22 mouse cellular contexts compared by ENCODE assay signal in genomic region chr4:56264626-56265025, GRCm38 (mm10).
DNase-seq lines count a peak whose midpoint lies in the region; ATAC-seq lines count a peak whose summit lies in the region.
"Had no signal": no experiment of that assay in that cellular context is flagged by ENCODE, and none has a peak within 500 bp of the region (broad histone marks: within the 10 kb centered on the region; RNA-seq: fewer than 3 reads in every experiment).

No protein-coding gene starts in this region.

- no peak overlapping the region for H3K4me3 ChIP-seq in heart, embryonic 16.5 days (ENCODE audit: low read length)
- no peak overlapping the region for H3K4me3 ChIP-seq in heart, embryonic 11.5 days (ENCODE audit: low read depth, low read length)
- H3K4me3 ChIP-seq in limb, embryonic 13.5 days = no peak overlapping the region
- H3K4me3 ChIP-seq in limb, embryonic 10.5 days = no peak overlapping the region
- H3K4me3 ChIP-seq: embryonic facial prominence, embryonic 12.5 days; heart, embryonic 10.5 days; kidney, embryonic 15.5 days; liver, embryonic 13.5 days; neural tube, embryonic 13.5 days had no signal

- no peaks in the 10 kb centered on the region for H3K36me3 ChIP-seq in heart, embryonic 16.5 days (ENCODE audit: control insufficient read depth, insufficient read depth)
- no peaks in the 10 kb centered on the region for H3K36me3 ChIP-seq in heart, embryonic 11.5 days (ENCODE audit: control insufficient read depth, insufficient read depth, low read length)
- H3K36me3 ChIP-seq in limb, embryonic 13.5 days = no peaks in the 10 kb centered on the region
- H3K36me3 ChIP-seq in limb, embryonic 10.5 days = no peaks in the 10 kb centered on the region
- H3K36me3 ChIP-seq: embryonic facial prominence, embryonic 12.5 days; heart, embryonic 10.5 days; kidney, embryonic 15.5 days; liver, embryonic 13.5 days; neural tube, embryonic 13.5 days had no signal

- 56% methylated on average over 4 of the region's 4 CpGs for WGBS in heart, embryonic 16.5 days
- 76% methylated on average over 4 of the region's 4 CpGs for WGBS in heart, embryonic 11.5 days (ENCODE audit: insufficient replicate concordance)
- WGBS in limb, embryonic 13.5 days = 54% methylated on average over 4 of the region's 4 CpGs
- 90% methylated on average over 4 of the region's 4 CpGs for WGBS in limb, embryonic 10.5 days

- no peak overlapping the region for H3K9ac ChIP-seq in heart, embryonic 16.5 days (ENCODE audit: low read length)
- H3K9ac ChIP-seq in heart, embryonic 11.5 days (ENCODE audit: low read depth, low read length) = no peak overlapping the region
- no peak overlapping the region for H3K9ac ChIP-seq in limb, embryonic 13.5 days
- H3K9ac ChIP-seq: embryonic facial prominence, embryonic 12.5 days; hindbrain, embryonic 14.5 days; kidney, embryonic 15.5 days; liver, embryonic 13.5 days; neural tube, embryonic 13.5 days had no signal

- no peak overlapping the region for H3K4me2 ChIP-seq in heart, embryonic 16.5 days (ENCODE audit: low read depth, low read length)
- H3K4me2 ChIP-seq in heart, embryonic 11.5 days = no peak overlapping the region
- no peak overlapping the region for H3K4me2 ChIP-seq in limb, embryonic 13.5 days (replicated peaks)
- H3K4me2 ChIP-seq: embryonic facial prominence, embryonic 12.5 days; hindbrain, embryonic 14.5 days; kidney, embryonic 15.5 days; liver, embryonic 13.5 days; neural tube, embryonic 13.5 days had no signal

- peak overlapping the region; percentile 79 for H3K27ac ChIP-seq in heart, embryonic 16.5 days (ENCODE audit: low read length)
- H3K27ac ChIP-seq in heart, embryonic 11.5 days (ENCODE audit: low read depth, low read length) = no peak overlapping the region
- peak overlapping the region; percentile 12; the same call in 1 of the 2 replicates for H3K27ac ChIP-seq in limb, embryonic 13.5 days
- no peak overlapping the region for H3K27ac ChIP-seq in limb, embryonic 10.5 days
- H3K27ac ChIP-seq: embryonic facial prominence, embryonic 12.5 days; heart, embryonic 10.5 days; hindbrain, embryonic 14.5 days; kidney, embryonic 15.5 days; liver, embryonic 13.5 days; neural tube, embryonic 13.5 days had no signal

- no peaks in the 10 kb centered on the region for H3K27me3 ChIP-seq in heart, embryonic 16.5 days (ENCODE audit: control insufficient read depth, insufficient read depth, low read length)
- H3K27me3 ChIP-seq in heart, embryonic 11.5 days (ENCODE audit: control insufficient read depth, insufficient read depth, low read length) = no peaks in the 10 kb centered on the region
- H3K27me3 ChIP-seq in limb, embryonic 13.5 days = no peaks in the 10 kb centered on the region
- H3K27me3 ChIP-seq in limb, embryonic 10.5 days (ENCODE audit: low read depth, poor library complexity, severe bottlenecking) = no peaks in the 10 kb centered on the region
- H3K27me3 ChIP-seq: embryonic facial prominence, embryonic 12.5 days; kidney, embryonic 15.5 days; liver, embryonic 13.5 days; neural tube, embryonic 13.5 days had no signal

- H3K4me1 ChIP-seq in heart, embryonic 16.5 days (ENCODE audit: control insufficient read depth, insufficient read depth, low read length) = peaks cover 10% of the 10 kb centered on the region
- no peaks in the 10 kb centered on the region for H3K4me1 ChIP-seq in heart, embryonic 11.5 days (ENCODE audit: control insufficient read depth, insufficient read depth, low read length)
- peaks cover 22% of the 10 kb centered on the region for H3K4me1 ChIP-seq in limb, embryonic 13.5 days
- H3K4me1 ChIP-seq in limb, embryonic 10.5 days = peaks cover 11% of the 10 kb centered on the region
- H3K4me1 ChIP-seq: heart, embryonic 10.5 days; kidney, embryonic 15.5 days; liver, embryonic 13.5 days; neural tube, embryonic 13.5 days had no signal

- no peak for ATAC-seq in heart, embryonic 16.5 days (replicated peaks; ENCODE audit: extremely low read depth, insufficient read depth, low FRiP score)
- no peak for ATAC-seq in heart, embryonic 11.5 days (replicated peaks; ENCODE audit: insufficient number of reproducible peaks, low FRiP score, low TSS enrichment)
- ATAC-seq in limb, embryonic 13.5 days (ENCODE audit: low FRiP score, low read depth) = no peak

- H3K9me3 ChIP-seq in heart, embryonic 16.5 days (replicated peaks; ENCODE audit: control insufficient read depth, low read length) = no peaks in the 10 kb centered on the region
- H3K9me3 ChIP-seq in heart, embryonic 11.5 days (replicated peaks; ENCODE audit: control insufficient read depth, low read length) = no peaks in the 10 kb centered on the region
- H3K9me3 ChIP-seq in limb, embryonic 13.5 days = no peaks in the 10 kb centered on the region
- no peaks in the 10 kb centered on the region for H3K9me3 ChIP-seq in limb, embryonic 10.5 days (replicated peaks)
- H3K9me3 ChIP-seq: embryonic facial prominence, embryonic 12.5 days; heart, embryonic 10.5 days; kidney, embryonic 15.5 days; liver, embryonic 13.5 days; neural tube, embryonic 13.5 days had no signal

- DNase-seq in gastrocnemius, adult 18-20 months (ENCODE audit: low spot score) = peak; percentile 65
- no peak for DNase-seq in gastrocnemius, postnatal 10 days
- no peak for DNase-seq in limb, embryonic 10.5 days (ENCODE audit: low spot score)
- DNase-seq in skeletal muscle tissue, adult 2 months (ENCODE audit: low read depth, low spot score) = peak; percentile 51
- DNase-seq in T-cell, adult 2 months (ENCODE audit: low spot score) = no peak
- DNase-seq: adrenal gland, postnatal 14 days; cerebellum, adult 2 months; cerebellum, postnatal 25 days; left cerebral cortex, postnatal 4 days; liver, embryonic 13.5 days; lung, adult 2 months; midbrain, embryonic 14.5 days; retina, postnatal 1 day; right cerebral cortex, postnatal 25 days had no signal

Comparison
In these comparisons a context has a peak if more than half of its experiments do, and no peak if none do; other contexts are left out.
1. DNase-seq: peak in gastrocnemius, adult 18-20 months (single experiment) and skeletal muscle tissue, adult 2 months (single experiment); none in gastrocnemius, postnatal 10 days (single experiment), limb, embryonic 10.5 days (single experiment) and T-cell, adult 2 months (single experiment).
2. H3K27ac ChIP-seq: peak in heart, embryonic 16.5 days (single experiment) and limb, embryonic 13.5 days (single experiment); none in heart, embryonic 11.5 days (single experiment) and limb, embryonic 10.5 days (single experiment).